Mouse (Mus musculus): ENCODE measurements at regions not wholly inside any gene's neighbourhood (a gene's known extent, or its start where the extent isn't known, plus 50 kb on each side); places are given as distances from the start of the nearest gene placed in this dataset.

GRCm38 (mm10) chr13:28466151-28466550 is 208.8 kb downstream of the Gm11361 start:
- H3K36me3 ChIP-seq (replicated peaks): no peaks in the 10 kb centered on the region
- H3K4me1 ChIP-seq: no peaks in the 10 kb centered on the region
- 94% methylated on average over 2 of the region's 2 CpGs for WGBS
- H3K9me3 ChIP-seq: no peaks in the 10 kb centered on the region
- no peak overlapping the region for H3K9ac ChIP-seq
- no peaks in the 10 kb centered on the region for H3K27me3 ChIP-seq
- no peak overlapping the region for H3K4me2 ChIP-seq
- H3K27ac ChIP-seq: no peak overlapping the region; the same call in 1 of the 2 replicates
- no peak overlapping the region for H3K4me3 ChIP-seq (replicated peaks)
- ATAC-seq (ENCODE audit: low FRiP score): no peak

DNA sequence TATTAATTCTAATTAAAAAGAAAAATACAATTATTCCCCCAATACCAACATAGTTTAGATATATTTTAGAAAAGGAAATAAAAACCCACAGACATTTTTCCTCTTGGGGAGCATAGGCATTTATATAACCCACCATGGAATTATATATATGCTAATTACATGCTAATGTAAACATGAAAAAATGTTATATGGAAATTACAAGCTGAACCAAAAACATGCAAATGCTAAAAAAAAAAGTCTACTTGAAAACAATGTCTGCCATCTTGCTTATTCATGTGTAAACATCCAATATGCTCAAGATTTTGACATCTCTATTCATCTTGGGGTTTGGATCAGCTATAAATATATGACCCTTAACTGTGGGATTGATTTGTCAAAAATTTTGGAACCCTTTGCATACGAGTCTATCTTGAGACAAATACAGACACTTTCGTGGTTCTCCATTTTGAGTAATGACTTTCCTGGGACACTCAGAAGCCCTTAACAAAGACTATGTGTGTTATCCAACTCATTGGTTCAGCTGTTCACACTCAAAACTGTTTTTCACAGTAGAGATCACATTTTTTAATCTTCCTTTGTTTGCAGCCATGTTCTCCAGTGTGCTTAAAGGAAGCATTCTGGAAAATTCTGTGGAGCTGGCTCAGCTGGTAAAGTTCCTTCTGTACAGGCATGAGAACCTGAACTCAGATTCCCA is 208.0 kb downstream of the Gm11361 start:
- no peak for ATAC-seq (ENCODE audit: low FRiP score)
- Histone ChIP-seq H3K36me3 (replicated peaks) (0 out of 2 replicates have a peak, but pooled peaks cover 2% of the 10 kb centered on the region), H3K9me3 (no peaks in the 10 kb centered on the region), H3K27ac (peak overlapping the region; percentile 8; the same call in 1 of the 2 replicates), H3K4me3 (replicated peaks) (no peak overlapping the region), H3K4me2 (no peak overlapping the region), H3K27me3 (no peaks in the 10 kb centered on the region), H3K4me1 (no peaks in the 10 kb centered on the region), H3K9ac (no peak overlapping the region)
- 87% methylated on average over 2 of the region's 2 CpGs for WGBS

DNA sequence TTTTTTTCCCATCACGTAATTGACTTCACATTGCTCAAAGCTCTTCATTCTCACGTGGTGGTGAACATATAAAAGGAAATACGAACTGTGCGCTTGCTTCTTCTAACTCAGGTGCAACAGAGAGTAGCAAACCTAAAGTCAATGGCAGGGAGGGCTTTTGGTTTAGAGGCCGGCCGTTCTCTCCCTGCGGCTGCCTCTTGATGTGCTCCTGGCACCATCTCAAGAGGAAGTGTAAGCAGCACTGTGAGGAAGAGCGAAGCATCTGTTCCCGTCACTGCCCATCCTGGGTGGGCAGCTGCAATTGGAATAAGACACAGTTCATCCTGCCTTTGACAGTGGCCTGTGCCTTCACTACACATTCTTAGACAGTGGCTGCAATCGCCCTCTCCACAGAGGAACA is 204.0 kb downstream of the Gm11361 start:
- no peak for ATAC-seq (ENCODE audit: low FRiP score)
- no peaks in the 10 kb centered on the region for H3K27me3 ChIP-seq
- no peaks in the 10 kb centered on the region for H3K9me3 ChIP-seq
- H3K4me1 ChIP-seq: no peaks in the 10 kb centered on the region
- no peak overlapping the region for H3K27ac ChIP-seq
- no peak overlapping the region for H3K4me2 ChIP-seq
- WGBS: 89% methylated on average over 10 of the region's 10 CpGs
- no peak overlapping the region for H3K4me3 ChIP-seq (replicated peaks)
- H3K36me3 ChIP-seq (replicated peaks): 0 out of 2 replicates have a peak, but pooled peaks cover 7% of the 10 kb centered on the region
- no peak overlapping the region for H3K9ac ChIP-seq

- H3K9me3 ChIP-seq: no peaks in the 10 kb centered on the region
- no peak for ATAC-seq (ENCODE audit: low FRiP score)
- 0 out of 2 replicates have a peak, but pooled peaks cover 7% of the 10 kb centered on the region for H3K36me3 ChIP-seq (replicated peaks)
- no peak overlapping the region for H3K4me2 ChIP-seq
- no peaks in the 10 kb centered on the region for H3K27me3 ChIP-seq
- H3K4me1 ChIP-seq: peaks cover 11% of the 10 kb centered on the region
- H3K4me3 ChIP-seq (replicated peaks): no peak overlapping the region
- no peak overlapping the region for H3K9ac ChIP-seq
- no peak overlapping the region for H3K27ac ChIP-seq
- 85% methylated on average over 3 of the region's 3 CpGs for WGBS
Observed at GRCm38 (mm10) chr13:28457403-28457802, 200.1 kb downstream of the Gm11361 start.

DNA sequence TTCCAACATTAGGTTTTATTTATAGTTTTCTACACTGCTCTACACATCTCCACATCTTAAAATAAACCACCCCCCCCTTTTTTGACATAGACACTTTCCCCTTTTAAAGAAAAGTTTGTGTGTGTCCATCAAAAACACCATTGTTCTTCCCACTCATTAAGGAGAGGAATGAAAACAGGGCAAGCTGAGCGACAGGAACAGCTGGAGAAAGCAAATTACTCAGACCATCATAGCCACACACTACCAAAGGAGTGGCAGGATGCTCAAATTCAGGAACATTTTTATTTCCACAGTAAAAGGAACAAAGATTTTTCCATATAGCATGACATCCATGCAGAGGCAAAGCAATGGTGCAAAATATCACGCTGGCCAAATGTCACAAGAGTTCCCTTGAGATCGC is 198.6 kb downstream of the Gm11361 start:
- Histone ChIP-seq H3K4me2 (no peak overlapping the region), H3K27ac (no peak overlapping the region), H3K36me3 (replicated peaks) (0 out of 2 replicates have a peak, but pooled peaks cover 7% of the 10 kb centered on the region), H3K4me3 (replicated peaks) (no peak overlapping the region), H3K9me3 (no peaks in the 10 kb centered on the region), H3K4me1 (peaks cover 16% of the 10 kb centered on the region), H3K9ac (no peak overlapping the region), H3K27me3 (no peaks in the 10 kb centered on the region)
- no peak for ATAC-seq (ENCODE audit: low FRiP score)
- 91% methylated on average over 3 of the region's 3 CpGs for WGBS

- ATAC-seq (ENCODE audit: low FRiP score): no peak
Observed at GRCm38 (mm10) chr13:28455016-28455415, 197.7 kb downstream of the Gm11361 start.

DNA sequence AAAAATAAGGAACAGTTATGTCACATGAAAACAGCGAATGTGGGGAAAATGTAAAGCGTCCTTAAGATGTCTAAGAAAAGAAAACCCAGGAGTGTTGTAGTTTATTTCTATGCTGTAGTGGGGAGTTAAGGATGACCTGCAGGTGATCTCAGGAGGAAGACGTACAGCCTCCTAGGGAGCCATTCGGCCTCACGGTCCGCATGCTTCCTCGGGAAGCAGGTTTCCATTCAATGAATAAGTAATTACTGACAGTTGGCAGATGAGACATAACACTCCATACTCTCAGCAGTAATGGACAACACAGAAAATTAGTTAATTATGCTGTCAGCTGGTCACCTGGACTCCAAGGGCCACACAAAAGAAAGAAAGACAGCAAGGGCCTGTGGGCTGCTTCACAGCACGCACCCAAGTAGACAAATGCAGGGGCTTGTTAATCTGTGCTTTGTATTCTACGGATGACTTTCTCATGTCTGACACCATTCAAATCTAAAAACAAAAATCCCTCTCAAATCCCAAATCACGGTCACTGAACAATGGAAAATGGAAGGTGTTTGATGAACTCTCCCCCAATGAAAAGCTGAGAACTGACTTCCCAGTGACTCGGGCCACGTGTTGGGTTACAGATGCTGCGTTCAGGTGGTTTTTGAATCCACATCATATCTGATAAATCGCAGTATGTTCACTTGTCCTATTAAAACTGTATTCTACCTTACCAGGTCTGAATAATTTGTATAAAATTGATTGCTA is 193.5 kb downstream of the Gm11361 start:
- H3K27me3 ChIP-seq: no peaks in the 10 kb centered on the region
- H3K4me3 ChIP-seq (replicated peaks): no peak overlapping the region
- H3K9ac ChIP-seq: no peak overlapping the region
- no peak overlapping the region for H3K4me2 ChIP-seq
- peak; percentile 75 for ATAC-seq (ENCODE audit: low FRiP score)
- no peaks in the 10 kb centered on the region for H3K36me3 ChIP-seq (replicated peaks)
- peak overlapping the region; percentile 26; the same call in 1 of the 2 replicates for H3K27ac ChIP-seq
- WGBS: 32% methylated on average over 14 of the region's 14 CpGs
- H3K9me3 ChIP-seq: no peaks in the 10 kb centered on the region
- H3K4me1 ChIP-seq: peaks cover 20% of the 10 kb centered on the region

More at GRCm38 (mm10) chr13:28455016-28455415, 197.7 kb downstream of the Gm11361 start:
- Histone ChIP-seq H3K27me3 (no peaks in the 10 kb centered on the region), H3K4me3 (replicated peaks) (no peak overlapping the region), H3K4me1 (peaks cover 20% of the 10 kb centered on the region), H3K4me2 (no peak overlapping the region), H3K9me3 (no peaks in the 10 kb centered on the region), H3K36me3 (replicated peaks) (0 out of 2 replicates have a peak, but pooled peaks cover 3% of the 10 kb centered on the region), H3K27ac (no peak overlapping the region), H3K9ac (no peak overlapping the region)
- 83% methylated on average over 10 of the region's 10 CpGs for WGBS

DNA sequence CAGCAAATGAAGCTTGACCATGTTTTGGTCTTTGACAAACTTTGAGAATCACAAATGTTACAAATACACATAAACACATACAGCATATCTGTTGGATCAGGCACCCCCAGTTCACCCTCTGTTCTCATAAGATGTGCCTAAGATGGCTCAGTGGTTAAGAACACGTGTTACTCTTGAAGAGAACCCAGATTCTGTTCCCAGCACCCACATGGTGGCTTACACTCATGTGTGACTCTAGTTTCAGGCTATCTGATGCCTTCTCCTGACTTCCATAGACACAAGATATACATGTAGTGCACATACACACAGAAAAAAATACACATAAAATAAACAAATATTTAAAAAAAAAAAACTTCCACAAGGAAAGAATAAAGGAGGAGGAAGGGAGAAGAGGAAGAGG is 191.7 kb downstream of the Gm11361 start:
- Histone ChIP-seq H3K27ac (no peak overlapping the region), H3K9me3 (no peaks in the 10 kb centered on the region), H3K4me1 (peaks cover 9% of the 10 kb centered on the region), H3K36me3 (replicated peaks) (no peaks in the 10 kb centered on the region), H3K27me3 (no peaks in the 10 kb centered on the region), H3K4me2 (no peak overlapping the region), H3K9ac (no peak overlapping the region), H3K4me3 (replicated peaks) (no peak overlapping the region)
- WGBS: 89% methylated on average over 1 of the region's 1 CpGs
- no peak for ATAC-seq (ENCODE audit: low FRiP score)

GRCm38 (mm10) chr13:28442250-28442649 is 184.9 kb downstream of the Gm11361 start:
- Histone ChIP-seq H3K27ac (no peak overlapping the region), H3K9me3 (peaks cover 10% of the 10 kb centered on the region; the same call in 1 of the 2 replicates), H3K27me3 (no peaks in the 10 kb centered on the region), H3K4me2 (no peak overlapping the region), H3K4me3 (replicated peaks) (no peak overlapping the region), H3K9ac (no peak overlapping the region), H3K36me3 (replicated peaks) (peaks cover 11% of the 10 kb centered on the region), H3K4me1 (no peaks in the 10 kb centered on the region)
- no peak for ATAC-seq (ENCODE audit: low FRiP score)

DNA sequence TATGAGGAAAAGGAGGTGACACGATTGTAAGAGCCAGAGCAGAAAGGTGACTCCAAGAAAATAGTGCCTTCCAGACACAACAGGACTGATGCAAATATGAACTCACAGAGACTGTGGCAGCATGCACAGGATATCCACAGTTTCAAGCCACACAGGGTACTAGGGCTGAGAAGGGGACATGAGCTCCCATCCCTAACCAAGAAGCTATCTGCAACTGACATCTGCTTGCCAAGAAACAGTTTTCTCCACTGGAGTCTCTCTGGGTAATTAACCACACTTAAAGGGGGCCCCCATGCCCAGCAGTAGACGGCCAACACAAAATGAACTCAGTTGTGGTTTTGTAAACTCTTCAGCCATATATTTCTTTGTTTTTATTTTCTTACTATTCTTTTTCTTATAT is 176.1 kb downstream of the Gm11361 start:
- Histone ChIP-seq H3K4me2 (no peak overlapping the region), H3K4me3 (replicated peaks) (no peak overlapping the region), H3K9ac (no peak overlapping the region), H3K36me3 (replicated peaks) (no peaks in the 10 kb centered on the region), H3K4me1 (no peaks in the 10 kb centered on the region), H3K9me3 (no peaks in the 10 kb centered on the region), H3K27me3 (no peaks in the 10 kb centered on the region), H3K27ac (no peak overlapping the region)
- WGBS: 73% methylated on average over 2 of the region's 2 CpGs
- ATAC-seq (ENCODE audit: low FRiP score): no peak

DNA sequence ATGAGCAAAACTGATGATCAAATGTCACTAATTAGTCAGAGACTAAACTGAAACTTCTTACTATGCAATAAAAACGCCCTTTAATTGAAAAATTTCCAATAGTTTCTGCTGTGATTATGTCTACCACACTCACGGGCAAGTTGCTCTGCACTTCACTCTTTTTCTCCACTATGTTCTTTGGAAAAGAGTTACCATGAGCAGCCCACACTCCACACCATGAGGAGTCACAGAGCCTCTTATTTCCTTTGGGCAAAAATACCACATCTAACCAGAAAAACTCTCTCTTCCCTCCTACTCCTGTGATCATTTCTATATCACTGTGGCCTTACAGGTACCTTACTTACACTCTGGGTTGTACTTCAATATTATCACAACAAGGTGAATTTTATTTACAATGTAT is 174.7 kb downstream of the Gm11361 start:
- Histone ChIP-seq H3K9me3 (no peaks in the 10 kb centered on the region), H3K27ac (no peak overlapping the region), H3K4me3 (replicated peaks) (no peak overlapping the region), H3K9ac (no peak overlapping the region), H3K4me1 (no peaks in the 10 kb centered on the region), H3K4me2 (no peak overlapping the region), H3K27me3 (no peaks in the 10 kb centered on the region), H3K36me3 (replicated peaks) (no peaks in the 10 kb centered on the region)
- ATAC-seq (ENCODE audit: low FRiP score): no peak
- 73% methylated on average over 2 of the region's 2 CpGs for WGBS

- Histone ChIP-seq H3K27ac (no peak overlapping the region), H3K4me3 (replicated peaks) (no peak overlapping the region), H3K27me3 (no peaks in the 10 kb centered on the region), H3K4me1 (peaks cover 9% of the 10 kb centered on the region; the same call in 1 of the 2 replicates), H3K9ac (no peak overlapping the region), H3K36me3 (replicated peaks) (no peaks in the 10 kb centered on the region), H3K9me3 (no peaks in the 10 kb centered on the region), H3K4me2 (no peak overlapping the region)
- 71% methylated on average over 4 of the region's 4 CpGs for WGBS
- ATAC-seq (ENCODE audit: low FRiP score): no peak
Observed at GRCm38 (mm10) chr13:28426085-28426484, 168.8 kb downstream of the Gm11361 start.
